Mouse (Mus musculus): ENCODE measurements around the gene Frmd4a.

DNA sequence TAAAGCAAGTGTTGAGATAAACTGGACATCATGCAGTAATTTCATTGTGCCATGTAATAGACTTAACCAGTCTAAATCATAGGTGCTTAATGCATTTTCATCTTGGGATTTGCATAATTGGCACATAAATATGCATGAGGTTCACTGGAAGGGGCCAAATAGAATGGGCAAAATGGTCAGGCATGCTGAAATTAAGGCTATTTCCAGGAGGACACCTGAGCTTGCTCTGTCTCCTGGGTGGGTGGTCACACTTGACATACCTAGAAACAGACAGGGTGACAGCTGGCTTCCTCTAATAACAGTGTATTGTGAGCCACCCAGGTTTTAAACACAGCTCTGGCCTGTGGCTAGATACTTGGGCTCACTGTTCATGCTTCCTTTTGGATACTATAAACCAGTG is 137.9 kb downstream of the Frmd4a start:
- no peak for TF ChIP-seq CTCF (IDR thresholded peaks at IDR 0.05; ENCODE audit: low read depth)
- no peak for TF ChIP-seq EP300 (IDR thresholded peaks at IDR 0.05; ENCODE audit: low read depth)

Data from liver, postnatal 0 days (tissue).